ENCODE assay signal across 9 mouse cellular contexts in genomic region chr7:117630657-117631056, GRCm38 (mm10).
DNase-seq lines count a peak whose midpoint lies in the region; ATAC-seq and TF ChIP-seq lines count a peak whose summit lies in the region.
"Had no signal": no experiment of that assay in that cellular context is flagged by ENCODE, and none has a peak within 500 bp of the region (broad histone marks: within the 10 kb centered on the region; RNA-seq: fewer than 3 reads in every experiment).

No protein-coding gene starts in this region.

- ATAC-seq in liver, embryonic 12.5 days = no peak
- peak; percentile 80 for ATAC-seq in megakaryocyte, adult 5-6 weeks (ENCODE audit: poor library complexity, severe bottlenecking)

- H3K4me2 ChIP-seq in liver, embryonic 12.5 days = no peak overlapping the region

- H3K9me3 ChIP-seq in liver, embryonic 12.5 days (replicated peaks) = no peaks in the 10 kb centered on the region

- TF ChIP-seq CTCF in liver, adult 2 months (IDR thresholded peaks at IDR 0.05; ENCODE audit: low read depth, low read length) = peak; percentile 59

- H3K4me1 ChIP-seq in liver, adult 2 months (ENCODE audit: control insufficient read depth, insufficient read depth, low read length) = no peaks in the 10 kb centered on the region
- H3K4me1 ChIP-seq in liver, embryonic 12.5 days = no peaks in the 10 kb centered on the region

- no peak overlapping the region for H3K27ac ChIP-seq in liver, adult 2 months (replicated peaks; ENCODE audit: insufficient read depth, low read depth, low read length)
- H3K27ac ChIP-seq in liver, embryonic 12.5 days = no peak overlapping the region

- no peaks in the 10 kb centered on the region for H3K79me2 ChIP-seq in liver, adult 2 months (ENCODE audit: control insufficient read depth, insufficient read depth, low read length)

- TF ChIP-seq POLR2A in liver, adult 2 months (IDR thresholded peaks at IDR 0.05; ENCODE audit: extremely low read depth, insufficient read depth, low read length) = no peak

- H3K27me3 ChIP-seq in liver, adult 2 months (ENCODE audit: control insufficient read depth, insufficient read depth, low read length) = no peaks in the 10 kb centered on the region
- no peaks in the 10 kb centered on the region for H3K27me3 ChIP-seq in liver, embryonic 12.5 days (replicated peaks)

- whole genome bisulfite sequencing in liver, adult 2 months = 51% methylated on average over 5 of the region's 5 CpGs
- 61% methylated on average over 5 of the region's 5 CpGs for WGBS in liver, embryonic 12.5 days (ENCODE audit: insufficient replicate concordance)

- peak; percentile 57 for DNase-seq in adrenal gland, postnatal 10 days
- no peak for DNase-seq in adrenal gland, adult 8-10 months
- DNase-seq in liver, adult 2 months (ENCODE audit: extremely low read depth, low read depth, low spot score) = peak; percentile 13
- peak; percentile 46 for DNase-seq in embryo, embryonic 11 days
- DNase-seq in cerebellum, adult 9-11 months = no peak
- DNase-seq in ovary, postnatal 14 days (ENCODE audit: low spot score) = no peak

- H3K9ac ChIP-seq in liver, adult 2 months (ENCODE audit: low read depth, low read length) = no peak overlapping the region
- no peak overlapping the region for H3K9ac ChIP-seq in liver, embryonic 12.5 days

- no peak overlapping the region for H3K4me3 ChIP-seq in liver, adult 2 months (ENCODE audit: insufficient read depth, low read depth, low read length)
- H3K4me3 ChIP-seq in liver, embryonic 12.5 days = no peak overlapping the region
- H3K4me3 ChIP-seq: erythroblast, embryonic 14.5 days had no signal

- H3K36me3 ChIP-seq in liver, adult 2 months (ENCODE audit: control insufficient read depth, insufficient read depth, low read length) = no peaks in the 10 kb centered on the region
- H3K36me3 ChIP-seq in liver, embryonic 12.5 days = no peaks in the 10 kb centered on the region

Comparison
In these comparisons a context has a peak if more than half of its experiments do, and no peak if none do; other contexts are left out.
1. DNase-seq: peak in adrenal gland, postnatal 10 days (single experiment), liver, adult 2 months (single experiment) and embryo, embryonic 11 days (single experiment); none in adrenal gland, adult 8-10 months (single experiment), cerebellum, adult 9-11 months (single experiment) and ovary, postnatal 14 days (single experiment).